Mouse (Mus musculus): Measurements from ENCODE around the gene Kcnj9.
A peak's percentile ranks its signal among the peaks of the same experiment; 100 is the strongest.

Gene Kcnj9

GRCm38 (mm10) chr1:172314911-172315310 lies 14.2 kb downstream of the Kcnj9 start:
- ATAC-seq (ENCODE audit: insufficient number of reproducible peaks, low FRiP score, low TSS enrichment) = no peak

- ATAC-seq (ENCODE audit: insufficient number of reproducible peaks, low FRiP score, low TSS enrichment) = no peak
Observed at GRCm38 (mm10) chr1:172313613-172314411, 15.3 kb downstream of the Kcnj9 start.

- no peak for ATAC-seq (ENCODE audit: insufficient number of reproducible peaks, low FRiP score, low TSS enrichment)
Observed at GRCm38 (mm10) chr1:172312768-172313561, 16.2 kb downstream of the Kcnj9 start.

- ATAC-seq (ENCODE audit: insufficient number of reproducible peaks, low FRiP score, low TSS enrichment) = peak; percentile 27
Observed at GRCm38 (mm10) chr1:172311921-172312767, 17.0 kb downstream of the Kcnj9 start.

GRCm38 (mm10) chr1:172311248-172311906 lies 17.7 kb downstream of the Kcnj9 start:
- peak; percentile 34 for ATAC-seq (ENCODE audit: insufficient number of reproducible peaks, low FRiP score, low TSS enrichment)

GRCm38 (mm10) chr1:172309699-172310398 lies 19.3 kb downstream of the Kcnj9 start:
- ATAC-seq (ENCODE audit: insufficient number of reproducible peaks, low FRiP score, low TSS enrichment) = peak; percentile 10

- ATAC-seq (ENCODE audit: insufficient number of reproducible peaks, low FRiP score, low TSS enrichment) = no peak
Observed at GRCm38 (mm10) chr1:172308409-172308808, 20.7 kb downstream of the Kcnj9 start.

GRCm38 (mm10) chr1:172307936-172308335 lies 21.2 kb downstream of the Kcnj9 start:
- ATAC-seq (ENCODE audit: insufficient number of reproducible peaks, low FRiP score, low TSS enrichment) = no peak

- ATAC-seq (ENCODE audit: insufficient number of reproducible peaks, low FRiP score, low TSS enrichment) = no peak
Observed at GRCm38 (mm10) chr1:172306885-172307284, 22.2 kb downstream of the Kcnj9 start.

GRCm38 (mm10) chr1:172306196-172306595 lies 22.9 kb downstream of the Kcnj9 start:
- ATAC-seq (ENCODE audit: insufficient number of reproducible peaks, low FRiP score, low TSS enrichment) = no peak

GRCm38 (mm10) chr1:172305635-172306034 lies 23.5 kb downstream of the Kcnj9 start:
- no peak for ATAC-seq (ENCODE audit: insufficient number of reproducible peaks, low FRiP score, low TSS enrichment)

- no peak for ATAC-seq (ENCODE audit: insufficient number of reproducible peaks, low FRiP score, low TSS enrichment)
Observed at GRCm38 (mm10) chr1:172305153-172305552, 24.0 kb downstream of the Kcnj9 start.

GRCm38 (mm10) chr1:172304443-172304842 lies 24.7 kb downstream of the Kcnj9 start:
- no peak for ATAC-seq (ENCODE audit: insufficient number of reproducible peaks, low FRiP score, low TSS enrichment)

- ATAC-seq (ENCODE audit: insufficient number of reproducible peaks, low FRiP score, low TSS enrichment) = no peak
Observed at GRCm38 (mm10) chr1:172302851-172303250, 26.3 kb downstream of the Kcnj9 start.

- no peak for ATAC-seq (ENCODE audit: insufficient number of reproducible peaks, low FRiP score, low TSS enrichment)
Observed at GRCm38 (mm10) chr1:172302311-172302710, 26.8 kb downstream of the Kcnj9 start.

- ATAC-seq (ENCODE audit: insufficient number of reproducible peaks, low FRiP score, low TSS enrichment) = no peak
Observed at GRCm38 (mm10) chr1:172301180-172301579, 27.9 kb downstream of the Kcnj9 start.

- no peak for ATAC-seq (ENCODE audit: insufficient number of reproducible peaks, low FRiP score, low TSS enrichment)
Observed at GRCm38 (mm10) chr1:172300247-172300646, 28.9 kb downstream of the Kcnj9 start.

- ATAC-seq (ENCODE audit: insufficient number of reproducible peaks, low FRiP score, low TSS enrichment) = no peak
Observed at GRCm38 (mm10) chr1:172299528-172299927, 29.6 kb downstream of the Kcnj9 start.

All from cerebellum, adult (tissue).